Mouse (Mus musculus) megakaryocyte, embryonic 14.5 days (primary cell): ENCODE results near the gene Gpr176.

Experiments used
- FLI1 ChIP-seq: IDR thresholded peaks from 2 replicates; pipeline ENCODE4 v1.6.1; 2012; ENCODE audit warnings: low read length, inconsistent platforms, mixed read lengths
- GATA1 ChIP-seq: IDR thresholded peaks from 3 replicates; pipeline ENCODE4 v1.6.1; 2012; ENCODE audit warnings: mixed read lengths, low read length, inconsistent platforms, borderline replicate concordance

DNA sequence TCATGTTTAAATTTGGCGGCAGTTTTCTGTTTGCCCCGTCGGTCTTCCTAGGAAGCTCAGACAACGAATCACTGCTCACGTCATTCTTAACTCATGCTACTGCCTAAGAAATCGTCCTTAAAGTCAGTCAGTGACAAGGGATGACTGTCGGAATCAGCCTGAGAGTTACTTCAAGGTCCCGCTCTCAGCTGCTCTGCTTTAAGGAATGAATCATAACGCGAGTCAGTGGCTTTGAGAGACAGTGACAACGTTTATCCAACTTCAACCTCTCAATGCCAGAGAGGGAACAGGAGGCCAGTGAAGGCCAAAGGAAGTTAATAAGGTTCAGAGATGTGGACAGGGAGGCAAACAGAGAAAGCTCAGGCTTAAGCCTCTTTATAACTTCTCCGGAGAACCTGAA is 124.3 kb downstream of the Gpr176 start:
- TF ChIP-seq GATA1: no peak
- no peak for TF ChIP-seq FLI1
